8 mouse cellular contexts compared by ENCODE assay signal in genomic region chr11:76647062-76647461, GRCm38 (mm10). TPM values are rescaled to one million over a fixed set of nuclear protein-coding genes. Genes with fewer than 3 reads are reported as not detected.
A peak's percentile ranks its signal among the peaks of the same experiment; 100 is the strongest.
DNase-seq lines count a peak whose midpoint lies in the region; ATAC-seq and TF ChIP-seq lines count a peak whose summit lies in the region.

No protein-coding gene starts in this region.

- H3K4me3 ChIP-seq in layer of hippocampus, adult 2 months: peak overlapping the region; percentile 47
- H3K4me3 ChIP-seq in hindbrain, embryonic 10.5 days: peak overlapping the region; percentile 37
- peak overlapping the region; percentile 15; the same call in 1 of the 2 replicates for H3K4me3 ChIP-seq in neural tube, embryonic 12.5 days

- WGBS in hindbrain, embryonic 10.5 days: 1% methylated on average over 7 of the region's 7 CpGs
- 0% methylated on average over 7 of the region's 7 CpGs for WGBS in neural tube, embryonic 12.5 days

- H3K4me2 ChIP-seq in neural tube, embryonic 12.5 days (replicated peaks): peak overlapping the region; percentile 53

- no peak overlapping the region for H3K9ac ChIP-seq in neural tube, embryonic 12.5 days

- DNase-seq in layer of hippocampus, adult 2 months (ENCODE audit: low spot score in 2 of 2): peak in 1 of 2 experiments; percentile 19
- DNase-seq in layer of hippocampus, adult 8-10 months (ENCODE audit: low spot score in 2 of 2): no peak
- peak; percentile 84 to 86 for DNase-seq in cerebellum, postnatal 14 days
- DNase-seq in hindbrain, embryonic 10.5 days (ENCODE audit: low spot score): no peak
- DNase-seq in thymus, postnatal 36 days: no peak
- no peak for DNase-seq in right cerebral cortex, postnatal 14 days

- peak overlapping the region; percentile 89 for H3K27ac ChIP-seq in layer of hippocampus, adult 2 months
- no peak overlapping the region for H3K27ac ChIP-seq in hindbrain, embryonic 10.5 days
- H3K27ac ChIP-seq in neural tube, embryonic 12.5 days: 0 out of 2 replicates have a peak overlapping the region, but pooled peaks have one; percentile 42

- H3K27me3 ChIP-seq in hindbrain, embryonic 10.5 days (ENCODE audit: insufficient read depth, poor library complexity, severe bottlenecking): peaks cover 17% of the 10 kb centered on the region
- no peaks in the 10 kb centered on the region for H3K27me3 ChIP-seq in neural tube, embryonic 12.5 days (replicated peaks)

- H3K9me3 ChIP-seq in hindbrain, embryonic 10.5 days: no peaks in the 10 kb centered on the region
- no peaks in the 10 kb centered on the region for H3K9me3 ChIP-seq in neural tube, embryonic 12.5 days

- H3K36me3 ChIP-seq in hindbrain, embryonic 10.5 days: no peaks in the 10 kb centered on the region
- H3K36me3 ChIP-seq in neural tube, embryonic 12.5 days: no peaks in the 10 kb centered on the region

- peak; percentile 69 for ATAC-seq in neural tube, embryonic 12.5 days (ENCODE audit: low FRiP score, low read depth)
- no peak for ATAC-seq in megakaryocyte progenitor cell, adult 5-6 weeks (replicated peaks; ENCODE audit: poor library complexity)

- TF ChIP-seq CTCF in layer of hippocampus, adult 2 months (conservative IDR thresholded peaks at IDR 0.05): no peak

- peaks cover 40% of the 10 kb centered on the region for H3K4me1 ChIP-seq in hindbrain, embryonic 10.5 days (replicated peaks)
- H3K4me1 ChIP-seq in neural tube, embryonic 12.5 days: peaks cover 29% of the 10 kb centered on the region

RNA-seq across cellular contexts. Expression of gene Abr, which starts 24.9 kb away (rescaled TPM):
- total RNA-seq in layer of hippocampus, adult 2 months (2021): 100 to 1,000 TPM; 528 to 537 TPM
- 100 to 1,000 TPM; 464 to 480 (median 470) TPM for total RNA-seq in layer of hippocampus, adult 8-10 months (2022)
- 29.5 and 40.5 TPM in 2 replicates for polyA plus RNA-seq in hindbrain, embryonic 10.5 days (2016; fragmentation: Nextera tagmentation; extraction: Ambion mirVana)
- polyA plus RNA-seq in neural tube, embryonic 12.5 days (2016; fragmentation: Nextera tagmentation; extraction: Ambion mirVana): 74.9 and 76.2 TPM in 2 replicates
- 25.2 and 32.5 TPM in 2 replicates for total RNA-seq in megakaryocyte progenitor cell, adult 5-6 weeks (2015)
- 45.9 and 49.7 TPM in 2 replicates for total RNA-seq in megakaryocyte progenitor cell, adult 5-6 weeks (2017)

RNA-seq across cellular contexts. Expression of gene Bhlha9, which starts 25.2 kb away (rescaled TPM):
- 1 to 10 TPM; 3.4 to 5.3 TPM for total RNA-seq in layer of hippocampus, adult 2 months (2021)
- total RNA-seq in layer of hippocampus, adult 8-10 months (2022): 1 to 10 TPM; 3.3 to 4.8 (median 3.8) TPM
- polyA plus RNA-seq in hindbrain, embryonic 10.5 days (2016; fragmentation: Nextera tagmentation; extraction: Ambion mirVana): 0.21 TPM in 1 of 2 replicates, not detected in the other
- polyA plus RNA-seq in neural tube, embryonic 12.5 days (2016; fragmentation: Nextera tagmentation; extraction: Ambion mirVana): 0.27 and 0.38 TPM in 2 replicates
- not detected in 2 replicates for total RNA-seq in megakaryocyte progenitor cell, adult 5-6 weeks (2015)
- not detected in 2 replicates for total RNA-seq in megakaryocyte progenitor cell, adult 5-6 weeks (2017)

RNA-seq across cellular contexts. Expression of gene Trarg1, which starts 32.5 kb away (rescaled TPM):
- total RNA-seq in layer of hippocampus, adult 2 months (2021): under 1 TPM; 0.42 to 0.54 TPM
- total RNA-seq in layer of hippocampus, adult 8-10 months (2022): under 1 TPM; 0.39 to 0.57 (median 0.46) TPM
- 0.09 and 0.20 TPM in 2 replicates for polyA plus RNA-seq in hindbrain, embryonic 10.5 days (2016; fragmentation: Nextera tagmentation; extraction: Ambion mirVana)
- 0.27 and 0.62 TPM in 2 replicates for polyA plus RNA-seq in neural tube, embryonic 12.5 days (2016; fragmentation: Nextera tagmentation; extraction: Ambion mirVana)
- not detected in 2 replicates for total RNA-seq in megakaryocyte progenitor cell, adult 5-6 weeks (2015)
- total RNA-seq in megakaryocyte progenitor cell, adult 5-6 weeks (2017): not detected in 2 replicates

Comparison
In these comparisons a context has a peak if more than half of its experiments do, and no peak if none do; other contexts are left out.
1. DNase-seq: peak in cerebellum, postnatal 14 days (2 of 2); none in layer of hippocampus, adult 8-10 months (0 of 2), hindbrain, embryonic 10.5 days (single experiment), thymus, postnatal 36 days (0 of 2) and right cerebral cortex, postnatal 14 days (single experiment).
2. RNA of gene Abr, which starts 24.9 kb away (total RNA-seq): 528 to 537 TPM in layer of hippocampus, adult 2 months and 464 to 480 TPM in layer of hippocampus, adult 8-10 months; 25.2 to 49.7 TPM in megakaryocyte progenitor cell, adult 5-6 weeks; every median in the first group is over 4 times any median in the second.
3. RNA of gene Bhlha9, which starts 25.2 kb away (total RNA-seq): 3.4 to 5.3 TPM in layer of hippocampus, adult 2 months and 3.3 to 4.8 TPM in layer of hippocampus, adult 8-10 months; not detected in megakaryocyte progenitor cell, adult 5-6 weeks; every median in the first group is over 4 times any median in the second.
4. Peak in every context shown above with its lines, with median percentiles within 50 percentile points of each other: H3K4me3 ChIP-seq.